Mouse (Mus musculus): ENCODE results near the gene Atp6v0a4.

- TF ChIP-seq CTCF (conservative IDR thresholded peaks at IDR 0.05; ENCODE audit: insufficient read depth, insufficient read length, low read depth, low read length) (0 out of 2 replicates have a peak, but pooled peaks have one; percentile 14), POLR2A (IDR thresholded peaks at IDR 0.05; ENCODE audit: low read depth, low read length) (no peak)
Measured at GRCm38 (mm10) chr6:38049601-38050000, 74.8 kb downstream of the Atp6v0a4 start.
